Mouse (Mus musculus): ENCODE results near the gene Tmem251.

GRCm38 (mm10) chr12:102769000-102769399 is 25.4 kb downstream of the Tmem251 start:
- TF ChIP-seq CTCF (IDR thresholded peaks at IDR 0.05; ENCODE audit: low read depth), result peak; percentile 48; the same call in 1 of the 2 replicates
- TF ChIP-seq EP300 (IDR thresholded peaks at IDR 0.05; ENCODE audit: low read depth), result no peak
